Mouse (Mus musculus): Measurements from ENCODE around the gene Olfr1216.

DNA sequence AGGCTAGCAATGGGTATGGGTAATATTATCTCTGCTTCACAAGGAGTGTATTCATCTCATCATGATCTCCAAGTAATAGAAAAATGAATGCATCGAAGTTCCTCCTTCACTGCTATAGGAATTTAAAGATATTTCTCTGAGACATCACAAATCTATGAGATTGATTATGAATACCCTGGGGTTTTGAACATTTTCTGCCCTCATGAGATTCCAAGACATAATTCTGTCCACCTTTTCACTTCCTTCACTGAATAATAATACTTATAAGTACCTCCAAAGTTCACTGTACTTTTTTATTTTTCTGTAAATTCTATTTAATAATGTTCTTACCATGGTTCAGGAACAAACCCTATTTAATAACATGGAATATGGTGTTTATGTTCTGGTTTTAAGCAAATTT lies 38.0 kb downstream of the Olfr1216 start, which contains the start of gene Gm13762:
- TF ChIP-seq CTCF (IDR thresholded peaks at IDR 0.05; ENCODE audit: low read depth) (no peak), EP300 (IDR thresholded peaks at IDR 0.05; ENCODE audit: low read depth) (no peak)
